Mouse (Mus musculus): ENCODE measurements around the gene Stmn1. TPM values are rescaled to one million over a fixed set of nuclear protein-coding genes. Genes with fewer than 3 reads are reported as not detected.
A peak's percentile ranks its signal among the peaks of the same experiment; 100 is the strongest.
"Not testable (repeated sequence)": the region's sequence is repeated elsewhere in the genome, so short reads cannot be mapped to it uniquely, and the experiment has no call there.

The Stmn1 gene
- polyA plus RNA-seq, 1 experiment from 2014 or later: 1,192 TPM

- not testable (repeated sequence) for H3K4me2 ChIP-seq; H3K9me3 ChIP-seq; H3K27ac ChIP-seq; ATAC-seq (ENCODE audit: insufficient read depth, low FRiP score, low read depth); H3K4me3 ChIP-seq (replicated peaks); H3K9ac ChIP-seq; H3K36me3 ChIP-seq; H3K27me3 ChIP-seq (replicated peaks)
- 90% methylated on average over 6 of the region's 6 CpGs for WGBS
- H3K4me1 ChIP-seq: peaks cover 26% of the 10 kb centered on the region
Measured at GRCm38 (mm10) chr4:134494161-134494560, 26.0 kb downstream of the Stmn1 start.

- no peaks in the 10 kb centered on the region for H3K27me3 ChIP-seq (replicated peaks)
- H3K4me1 ChIP-seq: peaks cover 26% of the 10 kb centered on the region
- no peak overlapping the region for H3K4me3 ChIP-seq (replicated peaks)
- H3K9me3 ChIP-seq: no peaks in the 10 kb centered on the region
- no peaks in the 10 kb centered on the region for H3K36me3 ChIP-seq
- WGBS: 58% methylated on average over 16 of the region's 16 CpGs
- peak; percentile 66 for ATAC-seq (ENCODE audit: insufficient read depth, low FRiP score, low read depth)
- no peak overlapping the region for H3K9ac ChIP-seq
- peak overlapping the region; percentile 28; the same call in 1 of the 2 replicates for H3K27ac ChIP-seq
- no peak overlapping the region for H3K4me2 ChIP-seq
Measured at GRCm38 (mm10) chr4:134494780-134495545, 26.8 kb downstream of the Stmn1 start.

GRCm38 (mm10) chr4:134495546-134495923 is 27.4 kb downstream of the Stmn1 start:
- H3K9me3 ChIP-seq: no peaks in the 10 kb centered on the region
- no peaks in the 10 kb centered on the region for H3K27me3 ChIP-seq (replicated peaks)
- no peak for ATAC-seq (ENCODE audit: insufficient read depth, low FRiP score, low read depth)
- no peak overlapping the region for H3K9ac ChIP-seq
- 63% methylated on average over 5 of the region's 5 CpGs for WGBS
- H3K27ac ChIP-seq: no peak overlapping the region; the same call in 1 of the 2 replicates
- H3K36me3 ChIP-seq: no peaks in the 10 kb centered on the region
- no peak overlapping the region for H3K4me2 ChIP-seq
- no peak overlapping the region for H3K4me3 ChIP-seq (replicated peaks)
- peaks cover 26% of the 10 kb centered on the region for H3K4me1 ChIP-seq

GRCm38 (mm10) chr4:134496595-134497210 is 28.6 kb downstream of the Stmn1 start, which contains the start of gene Paqr7:
Gene Paqr7, plus strand, starts transcription at chr4:134496697.
- peak; percentile 65 for ATAC-seq (ENCODE audit: insufficient read depth, low FRiP score, low read depth)
- 4% methylated on average over 35 of the region's 35 CpGs for WGBS
- Histone ChIP-seq H3K4me2 (peak within 1 kb of the TSS; percentile 98), H3K36me3 (no peaks in the 10 kb centered on the region), H3K27ac (peak within 1 kb of the TSS; percentile 61), H3K9ac (peak within 1 kb of the TSS; percentile 42), H3K4me1 (peaks cover 26% of the 10 kb centered on the region), H3K4me3 (replicated peaks) (peak within 1 kb of the TSS; percentile 56), H3K9me3 (no peaks in the 10 kb centered on the region), H3K27me3 (replicated peaks) (no peaks in the 10 kb centered on the region)

DNA sequence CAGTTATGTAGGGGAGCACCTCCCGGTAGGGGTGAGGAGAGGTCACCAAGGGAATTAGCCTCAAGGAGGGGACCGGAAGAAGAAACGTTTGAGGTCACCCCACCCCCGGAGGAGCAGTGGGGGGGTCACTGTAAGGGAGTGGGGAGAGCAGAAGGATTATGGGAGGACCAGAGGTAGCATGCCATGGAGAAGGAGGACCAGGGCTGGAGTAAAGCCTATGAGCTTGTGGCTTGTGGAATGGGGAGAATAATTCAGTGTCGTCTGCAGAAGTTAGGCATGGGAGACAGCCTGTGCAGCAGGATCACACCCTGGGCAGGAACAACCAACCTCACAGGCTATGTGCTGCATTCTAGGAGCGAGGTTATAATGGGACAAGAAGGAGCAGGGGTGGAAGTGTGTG is 29.1 kb downstream of the Stmn1 start:
- ATAC-seq (ENCODE audit: insufficient read depth, low FRiP score, low read depth): no peak
- WGBS: 13% methylated on average over 6 of the region's 6 CpGs
- H3K9me3 ChIP-seq: no peaks in the 10 kb centered on the region
- H3K27me3 ChIP-seq (replicated peaks): no peaks in the 10 kb centered on the region
- H3K4me3 ChIP-seq (replicated peaks): peak overlapping the region; percentile 56
- H3K36me3 ChIP-seq: no peaks in the 10 kb centered on the region
- H3K27ac ChIP-seq: peak overlapping the region; percentile 61; the same call in 1 of the 2 replicates
- peaks cover 26% of the 10 kb centered on the region for H3K4me1 ChIP-seq
- H3K4me2 ChIP-seq: peak overlapping the region; percentile 98
- H3K9ac ChIP-seq: peak overlapping the region; percentile 42

DNA sequence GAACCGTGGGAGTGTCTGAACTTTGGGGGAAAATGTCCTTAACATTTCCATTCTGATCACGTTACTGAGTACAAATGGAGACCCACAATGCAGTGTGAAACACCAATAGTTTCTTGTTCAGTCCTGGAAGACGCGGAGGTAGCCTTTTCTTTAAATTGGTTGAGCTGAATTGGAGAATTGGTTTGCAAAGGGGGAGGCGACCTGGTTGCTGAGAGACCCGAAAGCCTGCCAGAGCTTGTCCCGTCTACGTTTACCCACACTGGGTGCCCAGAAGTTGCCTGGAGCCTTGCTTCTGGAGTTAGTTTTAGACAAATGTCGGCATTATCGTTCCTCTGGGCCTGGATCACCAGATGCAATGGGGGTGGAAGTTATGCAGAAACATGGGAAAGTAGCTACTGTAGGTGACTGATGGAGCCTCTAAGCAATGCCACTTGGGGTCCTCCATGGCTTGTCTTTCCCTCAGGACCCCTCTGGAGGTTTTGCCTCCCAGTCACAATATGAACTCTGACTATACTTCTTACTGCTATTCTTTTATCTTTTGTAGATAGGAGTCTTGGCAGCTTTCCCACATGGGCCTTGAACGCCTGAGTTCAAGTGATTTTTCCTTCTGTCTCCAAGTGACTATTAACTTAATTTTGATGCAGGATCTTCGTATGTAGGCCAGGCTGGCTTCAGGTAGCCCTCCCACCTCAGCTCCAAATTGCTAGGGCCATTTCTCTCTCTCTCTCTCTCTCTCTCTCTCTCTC is 30.0 kb downstream of the Stmn1 start:
- no peak overlapping the region for H3K4me3 ChIP-seq (replicated peaks)
- 0 out of 2 replicates have a peak overlapping the region, but pooled peaks have one; percentile 0 for H3K27ac ChIP-seq
- H3K27me3 ChIP-seq (replicated peaks): no peaks in the 10 kb centered on the region
- no peak for ATAC-seq (ENCODE audit: insufficient read depth, low FRiP score, low read depth)
- no peaks in the 10 kb centered on the region for H3K36me3 ChIP-seq
- peaks cover 26% of the 10 kb centered on the region for H3K4me1 ChIP-seq
- no peak overlapping the region for H3K9ac ChIP-seq
- peak overlapping the region; percentile 98 for H3K4me2 ChIP-seq
- WGBS: 71% methylated on average over 12 of the region's 12 CpGs
- no peaks in the 10 kb centered on the region for H3K9me3 ChIP-seq

- H3K4me2 ChIP-seq; H3K9ac ChIP-seq; H3K27me3 ChIP-seq (replicated peaks); H3K36me3 ChIP-seq; H3K9me3 ChIP-seq; H3K4me3 ChIP-seq (replicated peaks); ATAC-seq (ENCODE audit: insufficient read depth, low FRiP score, low read depth); H3K27ac ChIP-seq: not testable (repeated sequence)
- 84% methylated on average over 6 of the region's 6 CpGs for WGBS
- H3K4me1 ChIP-seq: peaks cover 26% of the 10 kb centered on the region
Measured at GRCm38 (mm10) chr4:134498983-134499382, 30.9 kb downstream of the Stmn1 start.

GRCm38 (mm10) chr4:134501095-134501494 is 33.0 kb downstream of the Stmn1 start:
- 88% methylated on average over 6 of the region's 6 CpGs for WGBS

DNA sequence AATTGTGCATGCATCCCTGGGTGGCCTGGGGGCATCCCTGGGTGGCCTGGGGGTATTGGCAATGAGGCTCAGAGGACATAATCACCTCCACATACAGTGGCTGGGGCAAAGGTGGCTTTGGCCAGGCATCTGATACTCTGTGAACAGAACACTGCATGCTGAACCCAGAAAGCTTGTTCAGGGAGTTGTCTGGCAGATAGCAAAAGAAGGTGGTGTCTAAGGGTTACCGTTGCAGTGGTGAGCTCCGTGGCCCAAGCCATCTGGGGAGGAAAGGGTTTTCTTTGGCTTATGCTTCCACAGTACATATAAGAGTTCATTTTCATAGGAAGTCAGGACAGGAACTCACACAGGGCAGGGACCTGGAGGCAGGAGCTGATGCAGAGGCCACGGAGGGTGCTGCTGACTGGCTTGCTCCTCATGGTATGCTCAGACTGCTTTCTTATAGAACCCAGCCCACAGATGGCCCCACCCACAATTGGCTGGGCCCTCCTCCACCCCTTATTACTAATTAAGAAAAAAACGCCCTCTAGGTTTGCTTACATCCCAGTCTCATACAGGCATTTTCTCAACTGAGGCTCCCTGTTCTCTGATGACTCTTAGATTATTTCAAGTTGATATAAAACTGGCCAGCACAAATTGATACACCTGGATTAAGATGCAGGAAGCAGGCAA is 35.7 kb downstream of the Stmn1 start:
- no peak for ATAC-seq (ENCODE audit: insufficient read depth, low FRiP score, low read depth)
- no peaks in the 10 kb centered on the region for H3K9me3 ChIP-seq

More at GRCm38 (mm10) chr4:134501095-134501494, 33.0 kb downstream of the Stmn1 start:
- Histone ChIP-seq H3K4me3 (replicated peaks) (no peak overlapping the region), H3K4me1 (peaks cover 16% of the 10 kb centered on the region), H3K36me3 (no peaks in the 10 kb centered on the region), H3K27me3 (replicated peaks) (no peaks in the 10 kb centered on the region), H3K27ac (no peak overlapping the region), H3K4me2 (no peak overlapping the region), H3K9ac (no peak overlapping the region), H3K9me3 (no peaks in the 10 kb centered on the region)
- no peak for ATAC-seq (ENCODE audit: insufficient read depth, low FRiP score, low read depth)

DNA sequence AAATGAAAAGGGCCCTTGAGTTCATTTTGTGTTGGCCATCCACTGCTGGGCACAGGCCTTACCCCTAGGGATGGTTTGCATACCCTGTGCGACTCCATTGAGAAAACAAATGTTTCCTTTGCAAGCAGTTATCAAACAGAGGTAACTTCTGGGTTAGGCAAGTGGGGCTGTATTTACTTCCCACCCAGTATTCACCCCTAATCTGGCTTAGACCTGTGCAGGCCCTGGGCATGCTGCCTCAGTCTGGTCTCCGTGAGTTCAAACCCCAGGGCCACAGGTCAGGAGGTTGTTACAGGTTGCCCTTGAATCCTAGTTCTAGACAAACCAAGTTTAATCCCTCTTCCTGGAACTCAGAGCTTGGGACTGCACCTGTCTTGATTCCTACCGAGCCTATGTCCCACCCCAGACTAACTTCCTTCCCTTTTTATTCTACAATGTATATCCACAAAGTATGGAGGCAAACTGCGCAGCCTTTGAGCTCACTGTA is 37.2 kb downstream of the Stmn1 start:
- ATAC-seq (ENCODE audit: insufficient read depth, low FRiP score, low read depth): no peak
- Histone ChIP-seq H3K9ac (no peak overlapping the region), H3K27me3 (replicated peaks) (no peaks in the 10 kb centered on the region), H3K27ac (no peak overlapping the region), H3K9me3 (no peaks in the 10 kb centered on the region), H3K4me1 (no peaks in the 10 kb centered on the region), H3K36me3 (no peaks in the 10 kb centered on the region), H3K4me2 (no peak overlapping the region), H3K4me3 (replicated peaks) (no peak overlapping the region)
- WGBS: 78% methylated on average over 4 of the region's 4 CpGs

More for the DNA sequence above, 35.7 kb downstream of the Stmn1 start:
- WGBS: 81% methylated on average over 4 of the region's 4 CpGs
- Histone ChIP-seq H3K27me3 (replicated peaks) (no peaks in the 10 kb centered on the region), H3K9ac (no peak overlapping the region), H3K4me3 (replicated peaks) (no peak overlapping the region), H3K36me3 (no peaks in the 10 kb centered on the region), H3K4me2 (no peak overlapping the region), H3K4me1 (no peaks in the 10 kb centered on the region), H3K27ac (no peak overlapping the region)

- no peak overlapping the region for H3K4me3 ChIP-seq (replicated peaks)
- no peaks in the 10 kb centered on the region for H3K36me3 ChIP-seq
- no peak overlapping the region for H3K27ac ChIP-seq
- H3K9me3 ChIP-seq: no peaks in the 10 kb centered on the region
- WGBS: 68% methylated on average over 3 of the region's 4 CpGs
- peak; percentile 32; the same call in 1 of the 2 replicates for ATAC-seq (ENCODE audit: insufficient read depth, low FRiP score, low read depth)
- H3K4me1 ChIP-seq: no peaks in the 10 kb centered on the region
- H3K9ac ChIP-seq: no peak overlapping the region
- no peak overlapping the region for H3K4me2 ChIP-seq
- no peaks in the 10 kb centered on the region for H3K27me3 ChIP-seq (replicated peaks)
Measured at GRCm38 (mm10) chr4:134505966-134506594, 38.0 kb downstream of the Stmn1 start.
